Mouse (Mus musculus): ENCODE data around the gene Olfr1257.

GRCm38 (mm10) chr2:89841455-89841854 is 36.8 kb upstream of the Olfr1257 start, which contains the start of gene Olfr1256:
- no peak for TF ChIP-seq GATA1 (IDR thresholded peaks at IDR 0.05; ENCODE audit: low read length)
- TF ChIP-seq TAL1 (IDR thresholded peaks at IDR 0.05; ENCODE audit: low read length): no peak

All from erythroblast, embryonic 14.5 days (primary cell).